Mouse (Mus musculus) liver, postnatal 0 days (tissue): ENCODE results near the gene Plekha8.
A peak's percentile ranks its signal among the peaks of the same experiment; 100 is the strongest.

ENCODE experiments used
- CTCF ChIP-seq: sonication (generic); IDR thresholded peaks from 2 replicates; pipeline ENCODE4 v1.5.1; 2016; ENCODE audit warnings: antibody characterized with exemption, low read depth
- EP300 ChIP-seq: IDR thresholded peaks from 2 replicates; pipeline ENCODE4 v1.6.1; 2016; ENCODE audit warnings: antibody characterized with exemption, low read depth, mild to moderate bottlenecking

- TF ChIP-seq CTCF (peak; percentile 31), EP300 (no peak)
Measured at GRCm38 (mm10) chr6:54594469-54595329, at the start of gene Plekha8.
